Mouse (Mus musculus): ENCODE measurements around the gene Gucy1b2. TPM values are rescaled to one million over a fixed set of nuclear protein-coding genes. Genes with fewer than 3 reads are reported as not detected.

Gene Gucy1b2
- polyA plus RNA-seq, 1 experiment = not detected

DNA sequence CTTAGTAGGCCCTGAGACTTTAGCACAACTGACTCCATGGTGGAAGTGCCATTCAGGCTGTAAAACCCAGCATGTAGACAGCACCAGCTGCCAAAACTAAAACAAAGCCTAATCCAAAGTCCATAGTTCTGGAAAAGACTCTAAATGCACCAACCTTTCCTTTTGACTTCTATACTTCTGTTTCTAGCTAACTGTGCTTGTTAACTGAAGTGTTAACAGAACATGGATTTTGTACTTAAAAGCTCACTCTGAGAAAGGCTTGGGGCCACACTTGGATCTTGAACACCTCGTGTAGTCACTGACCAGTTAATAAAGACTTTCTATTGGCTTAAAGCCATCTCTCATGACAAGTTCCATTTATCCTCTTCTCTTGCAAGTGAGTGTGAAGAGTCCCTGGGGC is 13.1 kb downstream of the Gucy1b2 start:
- Histone ChIP-seq H3K4me2 (ENCODE audit: low read depth) (no peak overlapping the region), H3ac (ENCODE audit: control insufficient read depth, insufficient read length) (no peak overlapping the region), H3K4me3 (no peak overlapping the region), H3K79me2 (ENCODE audit: control insufficient read depth, insufficient read depth) (no peaks in the 10 kb centered on the region), H3K36me3 (ENCODE audit: control insufficient read depth, insufficient read depth) (no peaks in the 10 kb centered on the region), H3K27me3 (ENCODE audit: control insufficient read depth, insufficient read depth, insufficient read length) (no peaks in the 10 kb centered on the region)
- TF ChIP-seq TCF12 (IDR thresholded peaks at IDR 0.05; ENCODE audit: insufficient read depth, poor library complexity, severe bottlenecking) (no peak), MYOD1 (IDR thresholded peaks at IDR 0.05; ENCODE audit: control insufficient read depth in 1 of 3, insufficient read length in 2 of 3, low read depth in 2 of 3) (no peak), E2F4 (IDR thresholded peaks at IDR 0.05; ENCODE audit: insufficient read depth) (no peak), CEBPB (IDR thresholded peaks at IDR 0.05; ENCODE audit: insufficient read depth, poor library complexity, severe bottlenecking) (no peak), TCF3 (IDR thresholded peaks at IDR 0.05; ENCODE audit: insufficient read length, low read depth) (no peak), REST (IDR thresholded peaks at IDR 0.05; ENCODE audit: insufficient read depth, insufficient read length) (no peak), POLR2A (IDR thresholded peaks at IDR 0.05; ENCODE audit: insufficient read length, low read depth) (no peak), MAX (IDR thresholded peaks at IDR 0.05; ENCODE audit: low read depth) (no peak)

DNA sequence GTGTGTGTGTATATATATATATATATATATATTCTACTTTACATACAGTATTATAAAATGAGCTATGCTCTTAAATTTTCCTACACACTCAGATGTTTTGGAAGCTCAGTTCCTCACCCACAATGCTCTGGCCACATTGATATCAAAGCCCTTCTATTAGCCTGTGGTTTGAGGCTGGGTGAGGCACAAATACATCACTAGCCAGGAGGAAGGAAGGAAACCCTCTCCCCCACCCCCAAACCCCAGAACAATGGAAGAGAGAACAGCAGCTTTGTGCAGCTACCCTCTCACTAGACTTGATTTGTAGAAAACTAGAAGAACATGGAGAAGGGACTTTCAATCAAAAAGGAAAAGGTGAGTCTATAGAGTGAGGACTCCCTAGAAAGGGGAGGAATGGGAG is 16.1 kb downstream of the Gucy1b2 start:
- Histone ChIP-seq H3K36me3 (ENCODE audit: control insufficient read depth, insufficient read depth) (no peaks in the 10 kb centered on the region), H3ac (ENCODE audit: control insufficient read depth, insufficient read length) (no peak overlapping the region), H3K4me3 (no peak overlapping the region), H3K4me2 (ENCODE audit: low read depth) (no peak overlapping the region), H3K27me3 (ENCODE audit: control insufficient read depth, insufficient read depth, insufficient read length) (no peaks in the 10 kb centered on the region), H3K79me2 (ENCODE audit: control insufficient read depth, insufficient read depth) (no peaks in the 10 kb centered on the region)
- TF ChIP-seq USF1 (IDR thresholded peaks at IDR 0.05; ENCODE audit: low read depth) = no peak
- TF ChIP-seq SRF (IDR thresholded peaks at IDR 0.05; ENCODE audit: control insufficient read depth, insufficient read length, low read depth) = no peak
- no peak for TF ChIP-seq TCF12 (IDR thresholded peaks at IDR 0.05; ENCODE audit: insufficient read depth, poor library complexity, severe bottlenecking)
- no peak for TF ChIP-seq MYOG (IDR thresholded peaks at IDR 0.05; ENCODE audit: control insufficient read depth in 1 of 3, insufficient read depth in 1 of 3, insufficient read length in 2 of 3, low read depth in 2 of 3)
- no peak for TF ChIP-seq CEBPB (IDR thresholded peaks at IDR 0.05; ENCODE audit: insufficient read depth, poor library complexity, severe bottlenecking)
- no peak for TF ChIP-seq POLR2AphosphoS2 (IDR thresholded peaks at IDR 0.05; ENCODE audit: insufficient read length, low read depth)
- TF ChIP-seq E2F4 (IDR thresholded peaks at IDR 0.05; ENCODE audit: insufficient read depth) = no peak
- no peak for TF ChIP-seq TCF3 (IDR thresholded peaks at IDR 0.05; ENCODE audit: insufficient read length, low read depth)
- no peak for TF ChIP-seq MYOD1 (IDR thresholded peaks at IDR 0.05; ENCODE audit: control insufficient read depth in 1 of 3, insufficient read length in 2 of 3, low read depth in 2 of 3)
- no peak for TF ChIP-seq POLR2A (IDR thresholded peaks at IDR 0.05; ENCODE audit: insufficient read length, low read depth)
- TF ChIP-seq REST (IDR thresholded peaks at IDR 0.05; ENCODE audit: insufficient read depth, insufficient read length) = no peak

DNA sequence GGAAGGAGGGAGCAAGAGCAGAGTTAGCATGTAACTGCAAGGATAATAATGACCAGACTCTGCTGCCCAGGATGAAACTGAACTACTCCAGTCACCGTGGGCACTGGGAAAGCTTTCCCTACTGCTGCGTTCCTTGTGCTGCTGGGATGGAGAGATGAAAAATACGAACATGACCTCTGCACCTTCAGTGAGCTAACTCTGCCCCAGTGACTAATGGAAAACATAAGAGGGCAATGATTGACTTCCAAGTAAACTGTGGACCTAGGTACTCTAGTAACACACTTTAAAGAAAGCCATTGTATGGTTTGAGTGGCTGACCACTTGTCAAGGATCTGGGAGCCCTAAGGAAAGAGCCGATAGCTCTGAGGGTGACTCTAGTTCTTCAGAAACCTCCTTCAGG is 17.9 kb downstream of the Gucy1b2 start:
- TF ChIP-seq E2F4 (IDR thresholded peaks at IDR 0.05; ENCODE audit: insufficient read depth) (no peak), TCF12 (IDR thresholded peaks at IDR 0.05; ENCODE audit: insufficient read depth, poor library complexity, severe bottlenecking) (no peak), TCF3 (IDR thresholded peaks at IDR 0.05; ENCODE audit: insufficient read length, low read depth) (no peak), USF1 (IDR thresholded peaks at IDR 0.05; ENCODE audit: low read depth) (no peak), POLR2A (IDR thresholded peaks at IDR 0.05; ENCODE audit: insufficient read length, low read depth) (no peak), MAX (IDR thresholded peaks at IDR 0.05; ENCODE audit: low read depth) (no peak), SRF (IDR thresholded peaks at IDR 0.05; ENCODE audit: control insufficient read depth, insufficient read length, low read depth) (no peak), REST (IDR thresholded peaks at IDR 0.05; ENCODE audit: insufficient read depth, insufficient read length) (no peak), MYOG (IDR thresholded peaks at IDR 0.05; ENCODE audit: control insufficient read depth in 1 of 3, insufficient read depth in 1 of 3, insufficient read length in 2 of 3, low read depth in 2 of 3) (no peak), POLR2AphosphoS2 (IDR thresholded peaks at IDR 0.05; ENCODE audit: insufficient read length, low read depth) (no peak), MYOD1 (IDR thresholded peaks at IDR 0.05; ENCODE audit: control insufficient read depth in 1 of 3, insufficient read length in 2 of 3, low read depth in 2 of 3) (no peak), CEBPB (IDR thresholded peaks at IDR 0.05; ENCODE audit: insufficient read depth, poor library complexity, severe bottlenecking) (no peak)
- Histone ChIP-seq H3K4me2 (ENCODE audit: low read depth) (no peak overlapping the region), H3K27me3 (ENCODE audit: control insufficient read depth, insufficient read depth, insufficient read length) (no peaks in the 10 kb centered on the region), H3ac (ENCODE audit: control insufficient read depth, insufficient read length) (no peak overlapping the region), H3K79me2 (ENCODE audit: control insufficient read depth, insufficient read depth) (no peaks in the 10 kb centered on the region), H3K36me3 (ENCODE audit: control insufficient read depth, insufficient read depth) (no peaks in the 10 kb centered on the region), H3K4me3 (no peak overlapping the region)

DNA sequence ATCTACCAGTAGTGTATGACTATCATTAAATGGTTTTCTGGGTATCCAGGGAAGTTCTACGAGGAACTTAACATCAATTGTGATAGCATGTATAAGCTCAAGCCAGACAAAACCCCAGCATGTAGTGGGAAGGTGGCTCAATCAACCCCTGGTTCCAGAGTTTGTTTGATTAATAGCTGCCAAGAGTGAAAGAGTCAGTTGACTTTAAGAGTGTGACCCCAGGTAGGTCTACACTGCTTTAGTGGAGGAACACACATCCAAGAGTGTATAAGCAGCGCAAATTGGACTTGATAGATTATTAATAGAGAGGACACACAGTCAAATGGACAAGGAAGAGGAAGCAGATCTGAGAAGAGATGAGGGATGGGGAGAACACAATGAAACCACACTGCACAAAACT is 18.3 kb downstream of the Gucy1b2 start:
- H3K36me3 ChIP-seq (ENCODE audit: control insufficient read depth, insufficient read depth) = no peaks in the 10 kb centered on the region
- TF ChIP-seq E2F4 (IDR thresholded peaks at IDR 0.05; ENCODE audit: insufficient read depth) = no peak
- TF ChIP-seq MYOG (IDR thresholded peaks at IDR 0.05; ENCODE audit: control insufficient read depth in 1 of 3, insufficient read depth in 1 of 3, insufficient read length in 2 of 3, low read depth in 2 of 3) = no peak
- TF ChIP-seq REST (IDR thresholded peaks at IDR 0.05; ENCODE audit: insufficient read depth, insufficient read length) = no peak
- TF ChIP-seq MAX (IDR thresholded peaks at IDR 0.05; ENCODE audit: low read depth) = no peak
- TF ChIP-seq SRF (IDR thresholded peaks at IDR 0.05; ENCODE audit: control insufficient read depth, insufficient read length, low read depth) = no peak
- no peak for TF ChIP-seq MYOD1 (IDR thresholded peaks at IDR 0.05; ENCODE audit: control insufficient read depth in 1 of 3, insufficient read length in 2 of 3, low read depth in 2 of 3)
- TF ChIP-seq POLR2AphosphoS2 (IDR thresholded peaks at IDR 0.05; ENCODE audit: insufficient read length, low read depth) = no peak
- TF ChIP-seq TCF3 (IDR thresholded peaks at IDR 0.05; ENCODE audit: insufficient read length, low read depth) = no peak
- no peak for TF ChIP-seq TCF12 (IDR thresholded peaks at IDR 0.05; ENCODE audit: insufficient read depth, poor library complexity, severe bottlenecking)
- no peak for TF ChIP-seq CEBPB (IDR thresholded peaks at IDR 0.05; ENCODE audit: insufficient read depth, poor library complexity, severe bottlenecking)
- TF ChIP-seq USF1 (IDR thresholded peaks at IDR 0.05; ENCODE audit: low read depth) = no peak
- no peak for TF ChIP-seq POLR2A (IDR thresholded peaks at IDR 0.05; ENCODE audit: insufficient read length, low read depth)
- H3K4me2 ChIP-seq (ENCODE audit: low read depth) = no peak overlapping the region
- no peak overlapping the region for H3K4me3 ChIP-seq
- no peak overlapping the region for H3ac ChIP-seq (ENCODE audit: control insufficient read depth, insufficient read length)
- H3K27me3 ChIP-seq (ENCODE audit: control insufficient read depth, insufficient read depth, insufficient read length) = no peaks in the 10 kb centered on the region
- H3K79me2 ChIP-seq (ENCODE audit: control insufficient read depth, insufficient read depth) = no peaks in the 10 kb centered on the region
